Mouse (Mus musculus): ENCODE measurements around the gene Ppia.
"Not testable (repeated sequence)": the region's sequence is repeated elsewhere in the genome, so short reads cannot be mapped to it uniquely, and the experiment has no call there.

The Ppia gene

GRCm38 (mm10) chr11:6442566-6442965 is 27.3 kb downstream of the Ppia start:
- DNase-seq (ENCODE audit: low read depth) = no peak

- DNase-seq (ENCODE audit: low read depth) = no peak
Measured at GRCm38 (mm10) chr11:6443102-6443501, 27.9 kb downstream of the Ppia start.

- DNase-seq (ENCODE audit: low read depth) = no peak
Measured at GRCm38 (mm10) chr11:6443727-6444076, 28.5 kb downstream of the Ppia start.

GRCm38 (mm10) chr11:6444077-6444853 is 29.0 kb downstream of the Ppia start, which contains the start of gene H2afv:
H2afv (minus strand) TSS chr11:6444443.
- DNase-seq (ENCODE audit: low read depth) = peak; percentile 99

- DNase-seq (ENCODE audit: low read depth) = no peak
Measured at GRCm38 (mm10) chr11:6445441-6445840, 30.2 kb downstream of the Ppia start.

- no peak for DNase-seq (ENCODE audit: low read depth)
Measured at GRCm38 (mm10) chr11:6445951-6446350, 30.7 kb downstream of the Ppia start.

- DNase-seq (ENCODE audit: low read depth) = no peak
Measured at GRCm38 (mm10) chr11:6447493-6447892, 32.2 kb downstream of the Ppia start.

- not testable (repeated sequence) for DNase-seq (ENCODE audit: low read depth)
Measured at GRCm38 (mm10) chr11:6448155-6448554, 32.9 kb downstream of the Ppia start.

- DNase-seq (ENCODE audit: low read depth) = no peak
Measured at GRCm38 (mm10) chr11:6456083-6456482, 40.8 kb downstream of the Ppia start.

- no peak for DNase-seq (ENCODE audit: low read depth)
Measured at GRCm38 (mm10) chr11:6463159-6463837, 48.1 kb downstream of the Ppia start.

GRCm38 (mm10) chr11:6465122-6465521 is 49.9 kb downstream of the Ppia start:
- peak; percentile 63 for DNase-seq (ENCODE audit: low read depth)

GRCm38 (mm10) chr11:6468541-6468940 is 53.3 kb downstream of the Ppia start:
- DNase-seq (ENCODE audit: low read depth) = peak; percentile 79
